Mouse (Mus musculus): Measurements from ENCODE around the gene Olfr613. TPM values are rescaled to one million over a fixed set of nuclear protein-coding genes. Genes with fewer than 3 reads are reported as not detected.
"Not testable (repeated sequence)": the region's sequence is repeated elsewhere in the genome, so short reads cannot be mapped to it uniquely, and the experiment has no call there.

The Olfr613 gene
- not detected for total RNA-seq (2021)

DNA sequence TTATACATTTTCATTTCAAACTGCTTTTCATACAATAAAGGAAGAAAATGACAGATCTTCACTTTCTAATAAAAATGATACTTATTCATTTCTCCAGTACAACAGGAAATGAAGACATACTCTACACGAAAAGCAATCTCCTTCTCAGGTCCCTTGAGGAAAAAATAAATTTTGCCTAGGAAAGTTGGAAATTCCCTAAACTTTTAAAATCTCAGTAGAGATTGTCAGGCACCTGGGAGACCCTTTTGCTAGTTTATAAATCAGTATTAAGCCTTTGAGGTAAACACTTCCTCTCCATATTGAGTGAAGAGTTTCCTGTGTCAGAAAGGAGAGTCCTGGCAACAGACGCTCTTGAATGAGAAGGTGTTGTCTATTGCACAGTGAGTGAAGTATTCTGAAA lies at the start of gene Olfr613:
Gene Olfr613, plus strand, starts transcription at position 301 of the 400 bp plus-strand sequence.
- no peak for DNase-seq

DNA sequence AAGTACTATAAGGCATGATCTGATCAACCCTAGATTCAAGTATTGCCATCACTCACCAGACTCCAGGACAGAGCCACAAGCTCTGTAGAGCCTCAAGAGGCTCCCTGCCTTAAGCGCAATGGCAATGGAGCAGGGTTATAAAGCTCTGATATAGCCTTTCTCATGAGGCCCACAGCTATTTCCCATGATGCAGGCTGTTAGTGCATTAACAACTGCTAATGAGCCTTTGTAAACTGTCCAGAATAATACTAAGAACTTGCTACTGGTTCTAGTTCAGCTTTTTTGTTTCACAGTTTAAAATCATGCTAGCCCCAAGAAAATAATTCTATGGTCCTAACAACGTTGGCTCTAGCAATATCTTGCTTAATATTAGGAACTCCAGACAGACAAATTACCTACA lies 35.9 kb upstream of the Olfr613 start, which contains the start of gene Olfr610:
Gene Olfr610, minus strand, starts transcription at position 101 of the 400 bp plus-strand sequence.
- DNase-seq: no peak

DNA sequence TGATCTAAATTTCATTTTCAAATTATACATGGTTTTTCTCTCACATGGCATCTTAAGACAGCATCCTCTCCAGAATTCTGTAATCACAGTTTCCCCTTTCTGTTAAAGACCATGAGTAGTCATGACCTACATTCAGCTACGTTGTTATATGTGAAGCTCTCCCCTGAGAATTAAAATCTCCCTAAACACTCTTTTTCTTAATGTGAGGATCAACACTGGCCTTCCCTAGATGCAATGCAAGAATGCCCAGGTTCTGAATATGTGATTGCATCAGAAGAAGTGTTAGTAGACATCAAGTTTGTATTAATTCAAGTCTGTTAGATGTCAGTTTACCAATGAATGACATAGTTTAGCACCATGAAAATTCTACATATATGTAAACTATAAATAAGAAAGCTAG lies 27.1 kb upstream of the Olfr613 start, which contains the start of gene Olfr611:
Gene Olfr611, minus strand, starts transcription at position 101 of the 400 bp plus-strand sequence.
- DNase-seq: not testable (repeated sequence)

DNA sequence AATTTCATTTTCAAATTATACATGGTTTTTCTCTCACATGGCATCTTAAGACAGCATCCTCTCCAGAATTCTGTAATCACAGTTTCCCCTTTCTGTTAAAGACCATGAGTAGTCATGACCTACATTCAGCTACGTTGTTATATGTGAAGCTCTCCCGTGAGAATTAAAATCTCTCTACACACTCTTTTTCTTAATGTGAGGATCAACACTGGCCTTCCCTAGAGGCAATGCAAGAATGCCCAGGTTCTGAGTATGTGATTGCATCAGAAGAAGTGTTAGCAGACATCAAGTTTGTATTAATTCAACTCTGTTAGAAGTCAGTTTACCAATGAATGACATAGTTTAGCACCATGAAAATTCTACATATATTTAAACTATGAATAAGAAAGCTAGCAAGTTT lies 5.3 kb upstream of the Olfr613 start, which contains the start of gene Olfr612:
Gene Olfr612, minus strand, starts transcription at position 101 of the 400 bp plus-strand sequence.
- DNase-seq: not testable (repeated sequence)

DNA sequence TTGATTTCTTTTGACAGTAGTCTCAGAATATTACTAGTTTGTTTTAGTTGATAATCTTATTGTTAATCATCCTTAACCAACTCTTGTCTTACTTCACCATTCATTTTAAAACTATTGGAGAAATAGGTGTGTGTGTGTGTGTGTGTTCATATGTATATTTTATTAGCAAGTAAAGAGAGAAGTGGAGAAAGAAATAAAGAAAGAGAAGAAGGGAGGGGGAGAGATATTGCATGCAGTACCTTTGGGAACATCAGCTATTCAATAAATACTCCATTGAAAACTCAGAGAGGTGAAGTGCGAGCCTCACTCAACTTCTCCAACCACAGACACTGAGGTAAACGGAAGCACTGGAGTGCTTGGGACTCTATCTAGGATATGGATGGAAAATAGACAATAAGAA lies 7.9 kb downstream of the Olfr613 start, which contains the start of gene Olfr615:
Gene Olfr615, plus strand, starts transcription at position 301 of the 400 bp plus-strand sequence.
- no peak for DNase-seq

DNA sequence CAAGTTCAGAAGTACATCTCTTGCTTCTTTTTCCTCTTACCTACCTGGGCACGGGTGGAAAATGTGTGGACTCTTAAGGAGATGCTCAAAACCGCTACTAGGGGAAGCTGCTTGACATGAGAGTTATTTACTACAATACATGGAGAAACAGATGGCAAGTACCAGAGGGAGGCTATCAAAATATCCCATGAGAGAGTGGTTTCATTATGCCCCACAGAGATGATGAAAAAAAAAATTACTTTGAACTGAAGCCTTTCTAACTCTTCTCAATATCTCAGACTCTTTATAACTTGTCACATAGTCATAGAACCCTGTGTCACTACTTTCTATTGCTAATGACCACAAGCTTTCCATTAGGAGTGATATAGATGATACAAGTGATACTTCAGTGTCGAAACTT lies 21.2 kb downstream of the Olfr613 start, which contains the start of gene Olfr616:
Gene Olfr616, minus strand, starts transcription at position 101 of the 400 bp plus-strand sequence.
- no peak for DNase-seq

DNA sequence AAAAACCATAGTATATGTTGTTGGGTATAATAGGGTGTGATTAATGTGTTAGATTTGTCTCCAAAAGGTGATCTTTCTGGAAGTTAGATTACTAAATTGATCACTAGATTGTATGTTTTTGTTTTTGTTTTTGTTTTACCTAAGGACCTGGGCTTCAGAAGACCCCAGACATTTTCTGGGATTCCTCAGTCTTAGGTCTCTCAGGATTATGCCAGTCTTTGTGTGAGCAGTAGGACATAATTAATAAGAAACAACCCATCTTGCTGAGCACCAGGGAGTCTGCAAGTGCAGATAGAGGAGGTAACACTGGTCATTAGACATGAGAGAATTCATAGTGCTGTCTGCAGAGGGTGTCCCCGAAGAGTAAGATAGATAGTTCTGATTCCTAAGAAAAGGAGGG lies 24.9 kb downstream of the Olfr613 start, which contains the start of gene Olfr617:
Gene Olfr617, plus strand, starts transcription at position 301 of the 400 bp plus-strand sequence.
- no peak for DNase-seq

DNA sequence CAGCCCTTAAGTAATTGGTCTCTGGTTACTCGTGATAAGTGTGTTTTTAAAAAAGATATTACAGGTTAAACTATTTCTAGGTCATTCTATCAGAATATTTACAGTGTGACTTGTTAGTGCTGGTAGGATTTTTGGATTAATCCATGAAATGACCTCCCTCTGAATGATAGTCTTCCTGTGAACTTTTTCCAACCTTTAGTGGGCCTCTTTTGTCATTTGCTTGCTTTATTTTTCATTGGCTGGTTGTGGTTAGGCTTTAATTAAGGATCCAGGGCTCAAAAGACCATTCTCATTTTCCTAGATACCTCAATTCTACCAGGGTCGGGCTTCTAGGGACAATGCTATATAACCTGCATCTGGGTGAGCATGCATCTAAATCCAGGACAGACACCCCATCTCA lies 41.9 kb downstream of the Olfr613 start, which contains the start of gene Olfr618:
Gene Olfr618, plus strand, starts transcription at position 301 of the 400 bp plus-strand sequence.
- no peak for DNase-seq

DNA sequence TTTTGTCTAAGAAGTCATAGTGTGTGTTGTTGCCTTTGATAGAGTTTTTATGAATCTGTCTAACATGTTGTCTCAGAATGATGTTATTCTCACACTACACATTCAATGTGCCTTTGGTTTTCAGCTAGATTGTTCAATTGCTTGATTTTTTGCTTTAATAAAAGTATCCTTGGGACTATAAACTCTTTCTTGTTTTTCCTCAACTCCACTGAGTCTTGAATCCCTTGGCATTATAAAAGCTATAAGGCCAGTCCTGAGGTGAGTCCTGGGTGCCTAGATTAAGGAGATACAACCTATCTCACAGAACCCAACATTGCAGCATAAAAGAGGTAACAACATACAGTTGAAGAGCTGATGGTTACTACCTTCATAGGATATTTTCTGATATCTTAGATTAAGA lies 52.4 kb downstream of the Olfr613 start, which contains the start of gene Olfr619:
Gene Olfr619, plus strand, starts transcription at position 301 of the 400 bp plus-strand sequence.
- DNase-seq: no peak

Small RNAs within 50 kb of the gene (microRNA-seq; reads per million reads assigned to microRNA genes)
- gene Gm26506: 0 reads per million in 2 experiments

Other genes starting within 250 kb of the Olfr613 start
- gene Olfr596, start 242.4 kb upstream of the Olfr613 start, total RNA-seq (2021): not detected
- not detected for gene Olfr597, start 231.8 kb upstream of the Olfr613 start, total RNA-seq (2021)
- gene Olfr598, start 224.5 kb upstream of the Olfr613 start, total RNA-seq (2021): not detected
- gene Olfr599, start 212.2 kb upstream of the Olfr613 start, total RNA-seq (2021): not detected
- gene Olfr600, start 198.4 kb upstream of the Olfr613 start, total RNA-seq (2021): not detected
- gene Olfr601, start 185.4 kb upstream of the Olfr613 start, total RNA-seq (2021): not detected
- not detected for gene Olfr603, start 161.9 kb upstream of the Olfr613 start, total RNA-seq (2021)
- gene Usp17lc, start 133.0 kb upstream of the Olfr613 start, total RNA-seq (2021): not detected
- gene Olfr605, start 102.6 kb upstream of the Olfr613 start, total RNA-seq (2021): not detected
- not detected for gene Olfr606, start 99.0 kb upstream of the Olfr613 start, total RNA-seq (2021)
- not detected for gene Olfr607, start 83.9 kb upstream of the Olfr613 start, total RNA-seq (2021)
- gene Olfr608, start 78.2 kb upstream of the Olfr613 start, total RNA-seq (2021): not detected
- gene Olfr609, start 50.0 kb upstream of the Olfr613 start, total RNA-seq (2021): not detected
- not detected for gene Olfr610, start 36.0 kb upstream of the Olfr613 start, total RNA-seq (2021)
- gene Olfr611, start 27.2 kb upstream of the Olfr613 start, total RNA-seq (2021): not detected
- gene Olfr612, start 5.4 kb upstream of the Olfr613 start, total RNA-seq (2021): not detected
- not detected for gene Olfr615, start 8.0 kb downstream of the Olfr613 start, total RNA-seq (2021)
- not detected for gene Olfr616, start 21.1 kb downstream of the Olfr613 start, total RNA-seq (2021)
- not detected for gene Olfr617, start 25.0 kb downstream of the Olfr613 start, total RNA-seq (2021)
- not detected for gene Olfr618, start 42.0 kb downstream of the Olfr613 start, total RNA-seq (2021)
- gene Olfr619, start 52.5 kb downstream of the Olfr613 start, total RNA-seq (2021): not detected
- gene Olfr620, start 64.5 kb downstream of the Olfr613 start, total RNA-seq (2021): not detected
- not detected for gene Olfr622, start 94.6 kb downstream of the Olfr613 start, total RNA-seq (2021)
- not detected for gene Olfr623, start 115.6 kb downstream of the Olfr613 start, total RNA-seq (2021)
- gene Olfr624, start 123.1 kb downstream of the Olfr613 start, total RNA-seq (2021): not detected
- not detected for gene Olfr625-ps1, start 134.6 kb downstream of the Olfr613 start, total RNA-seq (2021)
- gene Olfr243, start 166.6 kb downstream of the Olfr613 start, total RNA-seq (2021): not detected
- gene Olfr628, start 182.3 kb downstream of the Olfr613 start, total RNA-seq (2021): not detected
- gene Olfr629, start 196.9 kb downstream of the Olfr613 start, total RNA-seq (2021): not detected
- not detected for gene Olfr630, start 209.3 kb downstream of the Olfr613 start, total RNA-seq (2021)
- gene Olfr69, start 223.5 kb downstream of the Olfr613 start, total RNA-seq (2021): not detected
- gene Olfr68, start 231.6 kb downstream of the Olfr613 start, total RNA-seq (2021): not detected
- not detected for gene Olfr67, start 243.7 kb downstream of the Olfr613 start, total RNA-seq (2021)